Mouse (Mus musculus) liver, adult 2 months (tissue): ENCODE results near the gene Arhgap10. TPM values are rescaled to one million over a fixed set of nuclear protein-coding genes. Genes with fewer than 3 reads are reported as not detected.

Experiments used
- DNase-seq: peaks from one replicate; pipeline ENCODE4 v3.0.0-alpha.2; 2011; ENCODE audit warnings: low read depth, low spot score; ENCODE audit errors: extremely low read depth
- H3K27ac ChIP-seq: fragments of 200-500 bp; replicated peaks from 2 replicates; pipeline ENCODE4 v1.5.1; 2012; ENCODE audit warnings: low read depth, mild to moderate bottlenecking, control low read depth, inconsistent platforms, low read length; ENCODE audit not compliant: insufficient read depth
- H3K27me3 ChIP-seq: fragments of 200-500 bp; 2 replicates; pipeline ENCODE4 v1.6.1; 2012; ENCODE audit warnings: mild to moderate bottlenecking, moderate library complexity, low read length, inconsistent platforms; ENCODE audit not compliant: control insufficient read depth, insufficient read depth
- H3K36me3 ChIP-seq: fragments of 200-500 bp; 2 replicates; pipeline ENCODE4 v1.6.1; 2012; ENCODE audit warnings: low read length, inconsistent platforms; ENCODE audit not compliant: control insufficient read depth, insufficient read depth
- H3K4me1 ChIP-seq: fragments of 200-500 bp; 2 replicates; pipeline ENCODE4 v1.6.1; 2011; ENCODE audit warnings: low read length; ENCODE audit not compliant: control insufficient read depth, insufficient read depth
- H3K4me3 ChIP-seq: fragments of 200-500 bp; 2 replicates; pipeline ENCODE4 v1.5.1; 2011; ENCODE audit warnings: low read depth, mild to moderate bottlenecking, control low read depth, low read length, moderate library complexity; ENCODE audit not compliant: insufficient read depth
- H3K79me2 ChIP-seq: fragments of 200-500 bp; 2 replicates; pipeline ENCODE4 v1.6.1; 2012; ENCODE audit warnings: inconsistent platforms, mild to moderate bottlenecking, low read length, moderate library complexity; ENCODE audit not compliant: control insufficient read depth, insufficient read depth
- H3K9ac ChIP-seq: fragments of 200-500 bp; 2 replicates; pipeline ENCODE4 v1.6.1; 2012; ENCODE audit warnings: low read depth, mild to moderate bottlenecking, control low read depth, inconsistent platforms, low read length
- CTCF ChIP-seq: fragments of 200-500 bp; IDR thresholded peaks from 2 replicates; pipeline ENCODE4 v1.5.1; 2011; ENCODE audit warnings: low read depth, low read length, control low read depth
- POLR2A ChIP-seq: fragments of 200-500 bp; IDR thresholded peaks from 2 replicates; pipeline ENCODE4 v1.6.1; 2011; ENCODE audit warnings: low read length, control low read depth; ENCODE audit not compliant: insufficient read depth; ENCODE audit errors: extremely low read depth
- WGBS: fragments of 180-500 bp; shearing (Covaris S2); methylation state at CpG from one replicate; pipeline ENCODE4 v1.1.7; 2018; 5-methylcytosine and 5-hydroxymethylcytosine counted together
- polyA plus RNA-seq: library from polyadenylated mRNA; depleted of rRNA; stranded (reverse); fragments of >200 nt; gene quantifications from 2 replicates; pipeline ENCODE4 v1.2.3, GENCODE M21; 2012
- total RNA-seq: library from RNA; depleted of rRNA; stranded (reverse); fragments of >200 nt; gene quantifications from 2 replicates; pipeline ENCODE4 v1.2.3, GENCODE M21; 2014

Gene Arhgap10
- total and polyA plus RNA-seq, 2 experiments, result 0.88 to 1.8 TPM

DNA sequence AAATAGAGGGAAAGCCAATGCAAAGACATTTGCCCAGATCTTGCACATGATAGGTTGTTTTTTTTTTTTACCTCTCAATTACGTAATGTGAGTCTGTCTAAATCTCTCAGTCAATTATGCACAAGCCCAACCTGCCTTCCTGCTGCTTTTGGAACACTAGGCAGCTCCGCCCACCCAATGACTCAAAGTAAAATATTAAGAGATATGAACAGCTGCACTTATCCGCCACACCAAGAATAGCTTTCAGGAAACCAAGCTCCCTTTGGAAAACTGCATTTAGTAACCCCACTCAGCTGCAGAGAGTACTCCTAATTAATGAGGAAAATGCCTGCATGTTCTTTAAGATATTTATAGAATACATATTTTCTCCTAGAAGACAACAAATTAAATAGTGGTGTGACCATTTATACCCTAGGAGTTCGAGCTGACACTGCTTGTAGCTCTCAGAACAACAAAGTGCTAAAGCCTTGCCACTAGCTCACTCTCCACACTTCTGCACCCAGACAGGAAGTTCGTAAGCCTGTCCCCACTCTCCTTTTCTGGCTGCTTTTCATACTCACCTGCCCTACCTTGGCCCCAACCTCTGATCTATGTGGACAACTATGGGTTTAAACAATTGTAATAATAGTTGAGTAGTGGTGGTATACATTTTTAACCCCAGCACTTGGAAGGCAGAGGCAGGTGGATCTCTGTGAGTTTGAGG is 25.2 kb downstream of the Arhgap10 start:
- no peaks in the 10 kb centered on the region for H3K36me3 ChIP-seq
- 64% methylated on average over 5 of the region's 5 CpGs for WGBS
- no peak overlapping the region for H3K27ac ChIP-seq
- H3K4me3 ChIP-seq, result no peak overlapping the region
- no peaks in the 10 kb centered on the region for H3K79me2 ChIP-seq
- TF ChIP-seq CTCF (no peak), POLR2A (no peak)
- peaks cover 2% of the 10 kb centered on the region; the same call in 1 of the 2 replicates for H3K4me1 ChIP-seq
- no peak for DNase-seq
- no peak overlapping the region for H3K9ac ChIP-seq
- no peaks in the 10 kb centered on the region for H3K27me3 ChIP-seq

GRCm38 (mm10) chr8:77491231-77491923 is 26.4 kb downstream of the Arhgap10 start:
- Histone ChIP-seq H3K9ac (no peak overlapping the region), H3K4me1 (peaks cover 4% of the 10 kb centered on the region), H3K4me3 (no peak overlapping the region), H3K36me3 (no peaks in the 10 kb centered on the region), H3K27ac (no peak overlapping the region), H3K79me2 (no peaks in the 10 kb centered on the region), H3K27me3 (no peaks in the 10 kb centered on the region)
- DNase-seq, result no peak
- WGBS, result 95% methylated on average over 10 of the region's 10 CpGs
- TF ChIP-seq POLR2A, result no peak
- TF ChIP-seq CTCF, result no peak

DNA sequence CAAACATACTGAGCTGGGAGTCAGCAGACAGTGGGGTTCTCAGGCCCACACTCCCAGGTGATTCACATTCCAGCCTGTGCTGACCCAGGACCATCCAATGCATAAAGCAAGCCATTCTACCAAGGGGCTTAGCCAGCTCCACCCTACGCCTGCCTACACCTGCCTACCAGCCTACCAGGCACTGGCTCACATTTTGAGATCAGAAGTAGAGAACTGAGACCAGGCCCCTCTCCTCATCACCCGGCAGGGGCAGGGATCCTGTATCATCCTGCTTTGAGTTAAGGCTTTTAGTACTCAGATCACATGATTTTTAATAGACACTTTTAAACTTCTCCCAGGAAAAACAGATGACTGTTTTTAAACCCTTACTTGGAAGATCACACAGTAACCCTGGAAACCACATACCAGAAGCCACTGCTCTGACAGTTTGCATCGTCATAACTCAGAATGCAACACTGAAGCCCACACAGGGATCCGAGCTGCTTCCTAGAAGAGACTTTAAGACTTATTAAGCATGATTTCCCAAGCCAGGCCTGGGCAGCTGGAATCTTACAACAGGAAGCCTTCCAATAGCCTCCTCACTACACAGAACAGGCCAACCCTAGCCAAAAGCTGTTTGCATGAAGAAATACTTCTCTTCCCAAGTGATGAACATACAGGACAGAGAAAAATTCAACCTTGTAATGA is 27.5 kb downstream of the Arhgap10 start:
- Histone ChIP-seq H3K9ac (no peak overlapping the region), H3K27me3 (no peaks in the 10 kb centered on the region), H3K27ac (no peak overlapping the region), H3K4me1 (peaks cover 4% of the 10 kb centered on the region), H3K36me3 (no peaks in the 10 kb centered on the region), H3K79me2 (no peaks in the 10 kb centered on the region), H3K4me3 (no peak overlapping the region)
- 85% methylated on average over 4 of the region's 4 CpGs for WGBS
- DNase-seq, result peak; percentile 29
- TF ChIP-seq CTCF (no peak), POLR2A (no peak)

DNA sequence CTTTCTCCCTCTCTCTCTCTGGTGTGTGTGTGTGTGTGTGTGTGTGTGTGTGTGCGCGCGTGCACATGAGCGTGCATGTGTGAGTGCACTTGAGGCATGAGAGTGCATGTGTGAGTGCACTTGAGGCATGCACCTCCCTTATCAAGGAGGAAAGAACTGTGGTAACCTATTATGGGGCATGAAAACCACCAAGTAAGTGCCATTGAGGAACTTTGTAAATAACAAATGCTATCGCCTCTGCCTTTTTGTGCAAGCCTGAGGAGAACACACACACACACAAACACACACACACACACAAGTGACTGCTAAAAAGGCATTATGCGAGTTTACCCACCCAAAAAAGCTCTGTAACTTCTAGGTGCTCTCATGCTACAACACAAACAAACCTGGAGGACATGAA is 28.5 kb downstream of the Arhgap10 start:
- no peak for TF ChIP-seq CTCF
- TF ChIP-seq POLR2A, result no peak
- Histone ChIP-seq H3K4me1 (peaks cover 4% of the 10 kb centered on the region), H3K4me3 (no peak overlapping the region), H3K27me3 (no peaks in the 10 kb centered on the region), H3K36me3 (no peaks in the 10 kb centered on the region), H3K27ac (no peak overlapping the region), H3K9ac (no peak overlapping the region), H3K79me2 (no peaks in the 10 kb centered on the region)
- 96% methylated on average over 6 of the region's 6 CpGs for WGBS
- DNase-seq, result no peak

GRCm38 (mm10) chr8:77488215-77488606 is 29.5 kb downstream of the Arhgap10 start:
- H3K4me3 ChIP-seq, result no peak overlapping the region
- no peak overlapping the region for H3K27ac ChIP-seq
- no peaks in the 10 kb centered on the region for H3K36me3 ChIP-seq
- 55% methylated on average over 4 of the region's 4 CpGs for WGBS
- peak; percentile 17 for DNase-seq
- no peak for TF ChIP-seq POLR2A
- H3K79me2 ChIP-seq, result no peaks in the 10 kb centered on the region
- H3K4me1 ChIP-seq, result peaks cover 4% of the 10 kb centered on the region
- no peak overlapping the region for H3K9ac ChIP-seq
- H3K27me3 ChIP-seq, result no peaks in the 10 kb centered on the region
